Mouse (Mus musculus) frontal cortex, postnatal 25 days (tissue): ENCODE results near the gene Cfap97.
"Not testable (repeated sequence)": the region's sequence is repeated elsewhere in the genome, so short reads cannot be mapped to it uniquely, and the experiment has no call there.

ENCODE experiments used
- DNase-seq, 2 experiments: peaks; one replicate each; pipeline ENCODE4 v3.0.0; 2022; ENCODE audit warnings: low spot score in 2 of 2

Gene Cfap97

GRCm38 (mm10) chr8:46225501-46225900 lies 73.9 kb downstream of the Cfap97 start:
- DNase-seq, result no peak

GRCm38 (mm10) chr8:46226622-46227021 lies 75.1 kb downstream of the Cfap97 start:
- DNase-seq, result no peak

- not testable (repeated sequence) for DNase-seq
Measured at GRCm38 (mm10) chr8:46231968-46232367, 80.4 kb downstream of the Cfap97 start.

GRCm38 (mm10) chr8:46232798-46233197 lies 81.2 kb downstream of the Cfap97 start:
- no peak for DNase-seq

GRCm38 (mm10) chr8:46234736-46235135 lies 83.2 kb downstream of the Cfap97 start:
- DNase-seq, result no peak

GRCm38 (mm10) chr8:46236441-46237223 lies 85.1 kb downstream of the Cfap97 start:
- no peak for DNase-seq

- peak; percentile 60 to 71 for DNase-seq
Measured at GRCm38 (mm10) chr8:46241568-46242374, 90.2 kb downstream of the Cfap97 start.

- no peak for DNase-seq
Measured at GRCm38 (mm10) chr8:46242946-46243345, 91.4 kb downstream of the Cfap97 start.
